Mouse (Mus musculus): ENCODE measurements at regions not wholly inside any gene's neighbourhood (a gene's known extent, or its start where the extent isn't known, plus 50 kb on each side); places are given as distances from the start of the nearest gene placed in this dataset.
A peak's percentile ranks its signal among the peaks of the same experiment; 100 is the strongest.

DNA sequence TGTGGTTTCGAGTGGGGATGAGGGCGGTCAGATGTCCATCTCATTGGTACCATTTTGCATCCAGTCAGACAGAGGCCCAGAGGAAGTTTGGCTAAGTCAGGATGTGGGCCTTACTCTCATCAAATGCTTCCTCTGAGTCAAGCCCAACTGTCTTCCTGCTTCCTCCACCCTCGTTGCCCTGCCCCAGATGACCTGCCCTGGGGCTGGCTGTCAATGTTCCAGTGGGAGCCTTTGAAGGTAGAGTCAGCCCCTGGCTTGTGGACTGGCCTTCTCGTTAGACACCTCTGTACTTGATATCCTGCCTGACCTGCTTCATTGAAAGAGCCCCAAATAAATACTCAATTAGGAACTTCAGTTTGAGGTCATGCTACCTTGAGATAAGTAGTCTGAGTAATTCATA is 179.4 kb downstream of the Plpp3 start:
- WGBS: 70% methylated on average over 4 of the region's 4 CpGs
- no peaks in the 10 kb centered on the region for H3K36me3 ChIP-seq (ENCODE audit: control insufficient read depth, insufficient read depth, low read length)

DNA sequence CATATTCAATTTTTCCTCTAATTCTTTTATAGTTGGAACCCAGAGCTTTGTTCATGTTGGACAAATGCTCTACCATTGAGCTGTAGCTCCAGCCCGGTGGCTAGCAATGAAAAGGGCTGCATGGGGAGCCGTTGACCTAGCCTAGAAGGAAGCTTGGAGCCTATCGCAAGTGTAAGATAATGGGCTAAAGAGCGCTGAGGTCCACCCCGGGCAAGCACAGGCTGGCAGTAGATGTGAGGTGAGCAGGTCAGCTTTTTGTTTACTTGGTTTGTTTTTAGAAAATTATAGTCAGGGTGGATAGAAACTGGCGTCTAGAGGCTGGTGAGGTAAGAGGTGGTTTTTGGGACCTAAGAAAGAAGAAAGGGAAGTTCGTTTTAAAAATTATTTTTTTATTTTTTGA is 181.0 kb downstream of the Plpp3 start:
- Histone ChIP-seq H3K36me3 (ENCODE audit: control insufficient read depth, insufficient read depth, low read length) (no peaks in the 10 kb centered on the region), H3K27ac (ENCODE audit: low read depth, low read length) (no peak overlapping the region), H3K9ac (ENCODE audit: low read depth, low read length) (no peak overlapping the region), H3K27me3 (ENCODE audit: control insufficient read depth, insufficient read depth, low read length) (no peaks in the 10 kb centered on the region), H3K4me2 (replicated peaks; ENCODE audit: low read depth, low read length) (no peak overlapping the region), H3K4me3 (ENCODE audit: low read depth, low read length) (no peak overlapping the region), H3K9me3 (ENCODE audit: control insufficient read depth, low read length) (no peaks in the 10 kb centered on the region), H3K4me1 (replicated peaks; ENCODE audit: control insufficient read depth, insufficient read depth, low read length) (no peaks in the 10 kb centered on the region)
- 85% methylated on average over 7 of the region's 7 CpGs for WGBS
- no peak for ATAC-seq (ENCODE audit: low FRiP score)
- no peak for DNase-seq (ENCODE audit: low spot score)

More for the DNA sequence above, 179.4 kb downstream of the Plpp3 start:
- Histone ChIP-seq H3K4me3 (ENCODE audit: low read depth, low read length) (no peak overlapping the region), H3K27me3 (ENCODE audit: control insufficient read depth, insufficient read depth, low read length) (no peaks in the 10 kb centered on the region), H3K9ac (ENCODE audit: low read depth, low read length) (no peak overlapping the region), H3K4me2 (replicated peaks; ENCODE audit: low read depth, low read length) (no peak overlapping the region), H3K27ac (ENCODE audit: low read depth, low read length) (no peak overlapping the region), H3K4me1 (replicated peaks; ENCODE audit: control insufficient read depth, insufficient read depth, low read length) (no peaks in the 10 kb centered on the region), H3K9me3 (ENCODE audit: control insufficient read depth, low read length) (no peaks in the 10 kb centered on the region)
- DNase-seq (ENCODE audit: low spot score) (no peak), ATAC-seq (ENCODE audit: low FRiP score) (no peak)

- H3K27me3 ChIP-seq (ENCODE audit: control insufficient read depth, insufficient read depth, low read length): no peaks in the 10 kb centered on the region
- no peak overlapping the region for H3K9ac ChIP-seq (ENCODE audit: low read depth, low read length)
- ATAC-seq (ENCODE audit: low FRiP score): no peak
- no peaks in the 10 kb centered on the region for H3K9me3 ChIP-seq (ENCODE audit: control insufficient read depth, low read length)
- no peaks in the 10 kb centered on the region for H3K36me3 ChIP-seq (ENCODE audit: control insufficient read depth, insufficient read depth, low read length)
- no peak overlapping the region for H3K27ac ChIP-seq (ENCODE audit: low read depth, low read length)
- H3K4me1 ChIP-seq (replicated peaks; ENCODE audit: control insufficient read depth, insufficient read depth, low read length): no peaks in the 10 kb centered on the region
- no peak overlapping the region for H3K4me3 ChIP-seq (ENCODE audit: low read depth, low read length)
- 71% methylated on average over 7 of the region's 7 CpGs for WGBS
- DNase-seq (ENCODE audit: low spot score): no peak
- no peak overlapping the region for H3K4me2 ChIP-seq (replicated peaks; ENCODE audit: low read depth, low read length)
Observed at GRCm38 (mm10) chr4:105338861-105339260, 181.7 kb downstream of the Plpp3 start.

DNA sequence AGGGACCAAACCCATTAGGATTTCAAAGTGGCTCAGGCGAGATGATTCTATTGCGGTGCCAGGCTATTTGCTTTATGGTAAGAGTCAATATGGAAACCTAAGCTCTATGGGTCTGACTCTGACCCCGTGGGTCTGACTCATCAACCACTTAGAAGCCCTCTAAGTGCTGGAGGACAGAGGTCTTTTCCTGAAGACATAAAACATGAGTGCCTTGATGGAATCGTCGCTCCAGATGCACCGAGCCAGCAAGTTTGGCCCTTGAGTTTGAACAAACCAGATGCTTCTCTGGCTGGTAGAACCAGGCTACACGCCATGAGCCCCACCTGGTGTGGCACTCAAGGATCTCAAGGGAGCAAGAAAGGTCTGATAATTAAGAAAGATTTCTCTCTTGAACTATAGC is 184.1 kb downstream of the Plpp3 start:
- DNase-seq (ENCODE audit: low spot score) (no peak), ATAC-seq (ENCODE audit: low FRiP score) (no peak)
- Histone ChIP-seq H3K36me3 (ENCODE audit: control insufficient read depth, insufficient read depth, low read length) (no peaks in the 10 kb centered on the region), H3K9me3 (ENCODE audit: control insufficient read depth, low read length) (no peaks in the 10 kb centered on the region), H3K4me2 (replicated peaks; ENCODE audit: low read depth, low read length) (no peak overlapping the region), H3K4me3 (ENCODE audit: low read depth, low read length) (no peak overlapping the region), H3K9ac (ENCODE audit: low read depth, low read length) (no peak overlapping the region), H3K27ac (ENCODE audit: low read depth, low read length) (no peak overlapping the region), H3K27me3 (ENCODE audit: control insufficient read depth, insufficient read depth, low read length) (no peaks in the 10 kb centered on the region), H3K4me1 (replicated peaks; ENCODE audit: control insufficient read depth, insufficient read depth, low read length) (no peaks in the 10 kb centered on the region)
- 90% methylated on average over 7 of the region's 7 CpGs for WGBS

DNA sequence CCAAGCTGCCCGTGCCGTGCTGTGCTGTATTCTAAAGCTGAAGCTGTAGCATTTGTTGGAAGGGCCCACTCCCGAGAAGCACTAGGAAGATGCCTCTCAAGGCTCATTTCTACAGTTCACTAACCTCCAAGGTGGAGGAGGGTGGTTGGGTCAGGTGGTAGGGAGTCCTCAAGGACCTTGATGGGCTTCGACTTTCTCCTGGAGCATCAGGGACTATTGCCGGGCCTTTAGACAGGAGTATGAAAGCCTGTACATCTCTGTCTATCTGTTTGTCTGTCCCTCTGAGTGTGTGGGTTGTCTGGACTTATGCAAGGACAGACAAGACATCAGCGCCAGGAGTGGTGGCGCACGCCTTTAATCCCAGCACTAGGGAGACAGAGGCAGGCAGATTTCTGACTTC is 189.7 kb downstream of the Plpp3 start:
- H3K9me3 ChIP-seq (ENCODE audit: control insufficient read depth, low read length): no peaks in the 10 kb centered on the region
- H3K36me3 ChIP-seq (ENCODE audit: control insufficient read depth, insufficient read depth, low read length): no peaks in the 10 kb centered on the region
- H3K4me2 ChIP-seq (replicated peaks; ENCODE audit: low read depth, low read length): no peak overlapping the region
- no peak for ATAC-seq (ENCODE audit: low FRiP score)
- H3K9ac ChIP-seq (ENCODE audit: low read depth, low read length): no peak overlapping the region
- no peak overlapping the region for H3K4me3 ChIP-seq (ENCODE audit: low read depth, low read length)
- H3K27me3 ChIP-seq (ENCODE audit: control insufficient read depth, insufficient read depth, low read length): no peaks in the 10 kb centered on the region
- no peaks in the 10 kb centered on the region for H3K4me1 ChIP-seq (replicated peaks; ENCODE audit: control insufficient read depth, insufficient read depth, low read length)
- 92% methylated on average over 8 of the region's 8 CpGs for WGBS
- no peak overlapping the region for H3K27ac ChIP-seq (ENCODE audit: low read depth, low read length)
- DNase-seq (ENCODE audit: low spot score): no peak

- Histone ChIP-seq H3K4me3 (ENCODE audit: low read depth, low read length) (no peak overlapping the region), H3K4me2 (replicated peaks; ENCODE audit: low read depth, low read length) (no peak overlapping the region), H3K9ac (ENCODE audit: low read depth, low read length) (no peak overlapping the region), H3K9me3 (ENCODE audit: control insufficient read depth, low read length) (no peaks in the 10 kb centered on the region), H3K27ac (ENCODE audit: low read depth, low read length) (no peak overlapping the region), H3K27me3 (ENCODE audit: control insufficient read depth, insufficient read depth, low read length) (no peaks in the 10 kb centered on the region), H3K4me1 (replicated peaks; ENCODE audit: control insufficient read depth, insufficient read depth, low read length) (no peaks in the 10 kb centered on the region), H3K36me3 (ENCODE audit: control insufficient read depth, insufficient read depth, low read length) (no peaks in the 10 kb centered on the region)
- DNase-seq (ENCODE audit: low spot score): no peak
- ATAC-seq (ENCODE audit: low FRiP score): no peak
- WGBS: 74% methylated on average over 8 of the region's 8 CpGs
Observed at GRCm38 (mm10) chr4:105347911-105348310, 190.8 kb downstream of the Plpp3 start.

DNA sequence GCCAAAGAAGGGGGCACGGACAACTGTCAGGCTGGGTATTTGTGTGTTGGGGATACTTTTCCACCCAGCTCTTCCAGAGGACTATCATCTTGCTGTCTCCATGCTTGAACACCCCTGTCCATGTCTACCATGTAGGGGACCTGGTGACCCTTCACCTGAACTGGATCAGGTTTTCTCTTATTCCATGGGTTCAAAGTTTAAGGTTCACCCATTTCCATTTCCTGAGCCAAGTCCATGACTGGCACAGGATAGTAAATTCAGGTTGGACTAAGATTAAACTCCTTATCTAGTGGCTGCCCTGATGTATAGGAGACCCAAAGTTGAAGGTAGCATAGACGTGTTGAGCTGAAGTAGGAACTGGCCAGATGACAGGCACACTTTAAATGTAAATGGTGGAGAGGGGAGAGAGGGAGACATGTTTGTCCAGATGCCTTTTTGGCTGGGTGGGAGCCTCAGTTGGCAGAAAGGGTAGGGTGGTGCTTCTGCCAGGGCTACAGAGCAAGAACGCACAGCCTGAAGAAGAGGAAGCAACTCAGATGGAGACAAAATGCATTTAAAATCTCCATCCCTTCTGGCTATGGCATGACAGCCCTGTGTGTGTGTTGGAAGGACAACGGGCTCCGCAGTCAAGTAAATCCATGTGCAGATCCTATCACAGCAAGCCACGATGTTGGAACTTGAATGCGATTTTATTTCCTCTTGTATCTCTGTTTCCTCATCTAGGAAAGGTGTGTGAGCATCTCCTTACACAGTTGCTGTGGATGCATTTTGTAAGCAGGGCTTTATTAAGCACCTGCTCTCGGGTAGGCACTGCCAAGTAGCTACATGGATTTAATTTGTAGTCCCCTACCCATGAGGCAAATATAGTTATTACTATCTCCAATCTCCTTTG is 192.4 kb downstream of the Plpp3 start:
- no peaks in the 10 kb centered on the region for H3K9me3 ChIP-seq (ENCODE audit: control insufficient read depth, low read length)
- H3K4me2 ChIP-seq (replicated peaks; ENCODE audit: low read depth, low read length): no peak overlapping the region
- no peak overlapping the region for H3K27ac ChIP-seq (ENCODE audit: low read depth, low read length)
- no peaks in the 10 kb centered on the region for H3K4me1 ChIP-seq (replicated peaks; ENCODE audit: control insufficient read depth, insufficient read depth, low read length)
- H3K9ac ChIP-seq (ENCODE audit: low read depth, low read length): no peak overlapping the region
- no peaks in the 10 kb centered on the region for H3K27me3 ChIP-seq (ENCODE audit: control insufficient read depth, insufficient read depth, low read length)
- H3K36me3 ChIP-seq (ENCODE audit: control insufficient read depth, insufficient read depth, low read length): no peaks in the 10 kb centered on the region
- DNase-seq (ENCODE audit: low spot score) (no peak), ATAC-seq (ENCODE audit: low FRiP score) (no peak)
- H3K4me3 ChIP-seq (ENCODE audit: low read depth, low read length): no peak overlapping the region
- 93% methylated on average over 8 of the region's 8 CpGs for WGBS

- peaks cover 2% of the 10 kb centered on the region; the same call in 1 of the 2 replicates for H3K4me1 ChIP-seq (replicated peaks; ENCODE audit: control insufficient read depth, insufficient read depth, low read length)
- H3K9me3 ChIP-seq (ENCODE audit: control insufficient read depth, low read length): no peaks in the 10 kb centered on the region
- no peak overlapping the region for H3K4me3 ChIP-seq (ENCODE audit: low read depth, low read length)
- no peak overlapping the region for H3K4me2 ChIP-seq (replicated peaks; ENCODE audit: low read depth, low read length)
- 68% methylated on average over 7 of the region's 7 CpGs for WGBS
- no peak overlapping the region for H3K27ac ChIP-seq (ENCODE audit: low read depth, low read length)
- ATAC-seq (ENCODE audit: low FRiP score): no peak
- no peak overlapping the region for H3K9ac ChIP-seq (ENCODE audit: low read depth, low read length)
- no peaks in the 10 kb centered on the region for H3K27me3 ChIP-seq (ENCODE audit: control insufficient read depth, insufficient read depth, low read length)
- no peaks in the 10 kb centered on the region for H3K36me3 ChIP-seq (ENCODE audit: control insufficient read depth, insufficient read depth, low read length)
- DNase-seq (ENCODE audit: low spot score): peak; percentile 20
Observed at GRCm38 (mm10) chr4:105352342-105352741, 195.2 kb downstream of the Plpp3 start.

DNA sequence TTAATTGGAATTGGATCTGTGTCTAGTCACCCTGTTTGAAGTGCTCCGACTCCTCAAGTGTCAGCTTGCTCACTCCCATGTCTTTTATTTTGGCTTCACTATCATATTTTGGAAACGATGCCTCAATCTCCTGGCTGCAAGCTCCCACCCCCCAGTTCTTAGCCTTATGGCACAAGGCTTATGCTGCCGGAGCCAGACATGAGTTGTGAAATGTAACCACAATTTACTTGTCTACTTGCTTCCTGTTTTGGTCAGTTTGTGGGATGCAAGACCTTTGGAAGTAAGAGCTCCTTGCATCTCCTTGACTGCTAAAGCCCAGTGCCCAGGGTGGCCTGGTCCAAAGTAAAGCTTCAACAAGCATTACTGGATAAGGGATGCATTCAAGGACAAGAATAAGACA is 195.8 kb downstream of the Plpp3 start:
- no peak for ATAC-seq (ENCODE audit: low FRiP score)
- Histone ChIP-seq H3K36me3 (ENCODE audit: control insufficient read depth, insufficient read depth, low read length) (no peaks in the 10 kb centered on the region), H3K27me3 (ENCODE audit: control insufficient read depth, insufficient read depth, low read length) (no peaks in the 10 kb centered on the region), H3K27ac (ENCODE audit: low read depth, low read length) (no peak overlapping the region), H3K4me3 (ENCODE audit: low read depth, low read length) (no peak overlapping the region), H3K9me3 (ENCODE audit: control insufficient read depth, low read length) (no peaks in the 10 kb centered on the region), H3K4me2 (replicated peaks; ENCODE audit: low read depth, low read length) (no peak overlapping the region), H3K9ac (ENCODE audit: low read depth, low read length) (no peak overlapping the region), H3K4me1 (replicated peaks; ENCODE audit: control insufficient read depth, insufficient read depth, low read length) (peaks cover 3% of the 10 kb centered on the region; the same call in 1 of the 2 replicates)
- WGBS: 92% methylated on average over 3 of the region's 3 CpGs
- no peak for DNase-seq (ENCODE audit: low spot score)

Data from hindbrain, embryonic 11.5 days (tissue).